Mouse (Mus musculus): ENCODE measurements around the gene Prkg1. TPM values are rescaled to one million over a fixed set of nuclear protein-coding genes. Genes with fewer than 3 reads are reported as not detected.

Prkg1 gene
- polyA plus RNA-seq, 1 experiment from 2014 or later, result 5.7 TPM

DNA sequence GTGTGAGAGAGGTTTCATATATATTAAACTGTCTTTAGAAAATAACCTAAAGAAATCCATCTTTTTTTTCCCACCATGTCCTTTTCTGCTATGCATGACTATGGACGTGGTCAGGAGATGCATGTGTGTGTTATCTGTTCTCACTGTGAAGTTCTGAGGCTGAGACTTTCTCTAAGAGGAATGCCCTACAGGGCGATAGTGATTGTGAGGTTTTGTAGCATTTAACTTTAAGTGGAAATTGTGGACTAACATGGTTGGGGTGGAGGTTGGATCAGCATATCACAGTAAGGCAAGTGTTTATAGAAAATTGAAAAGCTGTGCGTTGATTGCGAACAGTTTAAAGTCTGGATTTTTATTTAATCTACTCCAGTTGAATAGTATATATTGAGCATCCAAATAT, 618 bp upstream of the Prkg1 start:
- H3K27ac ChIP-seq, result no peak overlapping the region
- H3K9me3 ChIP-seq, result no peaks in the 10 kb centered on the region
- WGBS, result 28% methylated on average over 4 of the region's 4 CpGs
- H3K4me1 ChIP-seq (replicated peaks), result peaks cover 22% of the 10 kb centered on the region
- peak overlapping the region; percentile 56; the same call in 1 of the 2 replicates for H3K4me3 ChIP-seq (replicated peaks)
- H3K36me3 ChIP-seq, result no peaks in the 10 kb centered on the region
- no peak overlapping the region for H3K9ac ChIP-seq (replicated peaks)
- peaks cover 41% of the 10 kb centered on the region for H3K27me3 ChIP-seq
- no peak for ATAC-seq (ENCODE audit: insufficient number of reproducible peaks, insufficient read depth, low FRiP score, low TSS enrichment, low read depth)
- peak overlapping the region; percentile 94; the same call in 1 of the 2 replicates for H3K4me2 ChIP-seq

DNA sequence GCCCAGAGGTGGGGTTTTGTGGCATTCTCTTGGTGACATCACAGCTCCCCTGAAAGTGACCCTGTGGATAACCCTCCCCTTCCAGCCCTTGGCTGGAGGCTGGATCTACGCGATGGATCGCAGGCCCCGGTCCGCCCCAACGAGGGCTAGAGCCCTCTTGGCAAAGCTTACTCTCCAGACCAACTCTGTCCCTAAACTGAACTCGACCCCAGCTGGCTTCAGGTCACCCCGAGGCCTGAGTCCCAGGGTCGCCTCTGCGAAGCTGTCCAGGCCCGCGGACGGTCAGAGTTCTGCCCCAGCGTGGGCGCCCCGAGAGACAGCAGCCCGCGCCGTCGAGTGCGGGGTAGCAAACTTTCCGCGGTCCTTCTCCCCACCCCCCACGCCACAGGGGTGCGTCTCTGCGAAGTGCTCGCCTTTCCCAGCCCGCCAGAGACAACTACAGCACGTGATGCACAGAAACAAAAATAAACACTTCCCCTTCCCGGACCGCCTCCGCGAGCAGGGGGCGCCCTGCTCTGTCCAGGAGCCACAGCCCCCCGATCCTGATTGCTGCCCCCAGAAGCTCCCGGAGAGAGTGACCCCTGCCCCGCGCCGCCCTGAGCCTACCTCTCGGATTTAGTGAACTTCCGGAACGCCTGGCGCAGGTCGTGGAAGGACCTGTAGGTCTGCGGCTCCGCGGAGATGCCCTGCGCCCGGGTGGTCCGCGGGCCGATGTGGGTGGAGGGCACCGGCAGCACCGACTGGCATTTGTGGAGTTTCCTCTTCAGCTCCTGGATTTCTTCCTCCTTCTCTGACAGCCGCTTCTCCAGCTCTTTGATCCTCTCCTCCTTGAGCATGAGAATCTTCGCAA, 657 bp downstream of the Prkg1 start:
- Histone ChIP-seq H3K27ac (peak overlapping the region; percentile 23; the same call in 1 of the 2 replicates), H3K9me3 (no peaks in the 10 kb centered on the region), H3K4me1 (replicated peaks) (peaks cover 22% of the 10 kb centered on the region), H3K36me3 (no peaks in the 10 kb centered on the region), H3K9ac (replicated peaks) (peak overlapping the region; percentile 55; the same call in 1 of the 2 replicates), H3K27me3 (peaks cover 45% of the 10 kb centered on the region), H3K4me3 (replicated peaks) (peak overlapping the region; percentile 56), H3K4me2 (peak overlapping the region; percentile 94)
- ATAC-seq (ENCODE audit: insufficient number of reproducible peaks, insufficient read depth, low FRiP score, low TSS enrichment, low read depth), result peak; percentile 58
- 1% methylated on average over 55 of the region's 56 CpGs for WGBS

- Histone ChIP-seq H3K9me3 (no peaks in the 10 kb centered on the region), H3K27ac (no peak overlapping the region), H3K4me3 (replicated peaks) (peak overlapping the region; percentile 56), H3K9ac (replicated peaks) (0 out of 2 replicates have a peak overlapping the region, but pooled peaks have one; percentile 8), H3K27me3 (peaks cover 45% of the 10 kb centered on the region), H3K36me3 (no peaks in the 10 kb centered on the region), H3K4me2 (peak overlapping the region; percentile 94), H3K4me1 (replicated peaks) (peaks cover 22% of the 10 kb centered on the region)
- ATAC-seq (ENCODE audit: insufficient number of reproducible peaks, insufficient read depth, low FRiP score, low TSS enrichment, low read depth), result no peak
- WGBS, result 4% methylated on average over 20 of the region's 20 CpGs
Measured at GRCm38 (mm10) chr19:31763246-31763821, 1.5 kb downstream of the Prkg1 start.

GRCm38 (mm10) chr19:31762411-31763245, 2.2 kb downstream of the Prkg1 start:
- Histone ChIP-seq H3K27me3 (peaks cover 45% of the 10 kb centered on the region), H3K9me3 (no peaks in the 10 kb centered on the region), H3K4me1 (replicated peaks) (peaks cover 22% of the 10 kb centered on the region), H3K4me3 (replicated peaks) (peak overlapping the region; percentile 56), H3K36me3 (no peaks in the 10 kb centered on the region), H3K4me2 (peak overlapping the region; percentile 94), H3K27ac (no peak overlapping the region), H3K9ac (replicated peaks) (0 out of 2 replicates have a peak overlapping the region, but pooled peaks have one; percentile 31)
- peak; percentile 35; the same call in 1 of the 2 replicates for ATAC-seq (ENCODE audit: insufficient number of reproducible peaks, insufficient read depth, low FRiP score, low TSS enrichment, low read depth)
- WGBS, result under 1% methylated on average over 24 of the region's 24 CpGs

GRCm38 (mm10) chr19:31759855-31760254, 5.0 kb downstream of the Prkg1 start:
- Histone ChIP-seq H3K27ac (no peak overlapping the region), H3K27me3 (peaks cover 37% of the 10 kb centered on the region), H3K4me2 (no peak overlapping the region), H3K9me3 (no peaks in the 10 kb centered on the region), H3K9ac (replicated peaks) (no peak overlapping the region), H3K36me3 (no peaks in the 10 kb centered on the region), H3K4me1 (replicated peaks) (peaks cover 25% of the 10 kb centered on the region), H3K4me3 (replicated peaks) (no peak overlapping the region)
- ATAC-seq (ENCODE audit: insufficient number of reproducible peaks, insufficient read depth, low FRiP score, low TSS enrichment, low read depth), result no peak
- WGBS, result 68% methylated on average over 3 of the region's 3 CpGs

- 39% methylated on average over 11 of the region's 11 CpGs for WGBS
- Histone ChIP-seq H3K27me3 (peaks cover 31% of the 10 kb centered on the region), H3K9ac (replicated peaks) (no peak overlapping the region), H3K27ac (no peak overlapping the region), H3K4me3 (replicated peaks) (no peak overlapping the region), H3K4me2 (no peak overlapping the region), H3K36me3 (no peaks in the 10 kb centered on the region), H3K9me3 (no peaks in the 10 kb centered on the region), H3K4me1 (replicated peaks) (peaks cover 3% of the 10 kb centered on the region; the same call in 1 of the 2 replicates)
- ATAC-seq (ENCODE audit: insufficient number of reproducible peaks, insufficient read depth, low FRiP score, low TSS enrichment, low read depth), result no peak
Measured at GRCm38 (mm10) chr19:31755929-31756792, 8.7 kb downstream of the Prkg1 start.

DNA sequence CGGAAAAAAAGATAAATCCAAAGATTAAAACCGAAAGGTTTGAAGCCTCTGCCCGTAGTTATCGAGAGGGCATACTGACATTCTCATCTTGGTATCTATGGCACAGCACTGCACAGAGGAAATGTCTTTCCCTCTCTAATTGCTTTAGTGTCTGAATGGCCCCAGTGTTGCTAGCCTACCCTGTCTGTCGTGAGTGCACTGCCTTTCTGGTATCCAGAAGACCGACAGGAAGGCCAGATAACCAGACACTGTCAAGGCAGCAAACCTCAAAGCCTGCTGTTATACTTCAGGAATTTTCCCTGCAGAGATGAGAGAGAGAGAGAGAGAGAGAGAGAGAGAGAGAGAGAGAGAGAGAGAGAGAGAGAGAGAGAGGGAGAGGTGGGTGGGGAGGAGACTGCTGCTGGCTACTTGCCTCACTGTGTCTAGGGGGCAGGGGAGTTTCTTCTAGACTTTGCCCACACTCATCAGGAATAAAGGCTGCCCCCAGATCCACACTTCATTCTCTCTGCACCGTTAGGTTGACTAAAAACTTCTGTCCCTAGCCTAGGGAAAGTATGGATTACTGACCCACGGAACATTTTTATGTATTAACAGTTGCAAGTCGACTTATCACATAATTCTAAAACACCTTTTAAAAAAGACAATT, 10.1 kb downstream of the Prkg1 start:
- Histone ChIP-seq H3K9me3 (no peaks in the 10 kb centered on the region), H3K27me3 (peaks cover 31% of the 10 kb centered on the region), H3K9ac (replicated peaks) (no peak overlapping the region), H3K36me3 (no peaks in the 10 kb centered on the region), H3K4me1 (replicated peaks) (peaks cover 3% of the 10 kb centered on the region; the same call in 1 of the 2 replicates), H3K27ac (no peak overlapping the region), H3K4me2 (no peak overlapping the region), H3K4me3 (replicated peaks) (no peak overlapping the region)
- WGBS, result 63% methylated on average over 9 of the region's 9 CpGs
- no peak for ATAC-seq (ENCODE audit: insufficient number of reproducible peaks, insufficient read depth, low FRiP score, low TSS enrichment, low read depth)

DNA sequence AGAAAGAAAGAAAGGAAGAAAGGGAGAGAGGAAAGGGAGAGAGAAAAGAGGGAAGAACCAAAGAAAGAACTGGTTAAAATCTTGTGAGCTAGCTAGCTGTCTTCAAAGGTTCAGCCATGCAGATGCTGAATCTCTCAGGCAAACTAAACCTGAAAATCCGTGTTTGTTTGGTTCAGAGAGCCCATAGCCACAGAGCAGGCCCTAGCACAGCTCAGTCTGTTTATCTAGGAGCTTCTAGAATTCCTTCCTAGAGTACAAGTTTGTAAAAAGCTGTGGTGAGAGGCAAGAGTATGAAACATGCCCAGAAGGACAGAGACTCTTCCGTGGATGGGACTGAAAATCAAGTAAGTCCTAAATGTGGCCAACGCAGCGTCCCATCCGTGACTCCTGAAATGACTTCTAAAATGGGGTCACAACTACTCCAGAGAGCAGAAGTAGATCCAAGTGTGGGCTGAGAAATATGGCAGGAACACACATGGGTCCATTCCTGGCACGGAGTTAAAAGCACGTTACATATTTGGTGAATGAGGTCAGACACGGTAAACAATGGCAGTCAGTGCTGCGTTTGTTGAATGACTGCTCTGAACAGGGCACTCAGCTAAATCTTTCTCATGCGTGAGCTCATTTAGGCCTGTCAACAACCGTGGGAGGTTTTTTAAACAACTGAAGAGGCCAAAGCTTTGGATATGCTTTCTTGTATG, 13.7 kb downstream of the Prkg1 start:
- Histone ChIP-seq H3K4me2 (no peak overlapping the region), H3K4me1 (replicated peaks) (peaks cover 6% of the 10 kb centered on the region; the same call in 1 of the 2 replicates), H3K9ac (replicated peaks) (no peak overlapping the region), H3K36me3 (no peaks in the 10 kb centered on the region), H3K27me3 (peaks cover 38% of the 10 kb centered on the region), H3K4me3 (replicated peaks) (no peak overlapping the region), H3K27ac (no peak overlapping the region), H3K9me3 (no peaks in the 10 kb centered on the region)
- ATAC-seq (ENCODE audit: insufficient number of reproducible peaks, insufficient read depth, low FRiP score, low TSS enrichment, low read depth), result no peak
- WGBS, result 71% methylated on average over 11 of the region's 11 CpGs

DNA sequence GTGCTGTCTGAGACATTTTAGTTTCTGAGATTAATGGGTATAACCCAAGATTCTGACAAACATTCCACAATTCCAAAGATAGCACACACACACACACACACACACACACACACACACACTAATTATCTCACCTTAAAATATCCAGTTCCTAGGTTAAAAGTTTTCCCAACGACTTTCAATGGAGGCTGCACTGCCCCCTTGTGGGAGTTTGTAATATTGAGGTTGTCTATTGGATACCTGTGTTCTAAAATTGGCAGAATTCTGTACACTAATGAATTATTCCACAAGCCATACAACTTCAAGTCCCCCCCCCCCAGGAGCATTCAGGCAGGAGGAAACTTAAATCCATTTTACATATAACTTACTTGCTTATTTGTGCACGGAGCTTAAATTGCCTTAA, 18.2 kb downstream of the Prkg1 start:
- Histone ChIP-seq H3K9me3 (no peaks in the 10 kb centered on the region), H3K4me3 (replicated peaks) (no peak overlapping the region), H3K4me1 (replicated peaks) (peaks cover 3% of the 10 kb centered on the region; the same call in 1 of the 2 replicates), H3K4me2 (no peak overlapping the region), H3K36me3 (no peaks in the 10 kb centered on the region), H3K27ac (no peak overlapping the region), H3K9ac (replicated peaks) (no peak overlapping the region), H3K27me3 (peaks cover 23% of the 10 kb centered on the region)
- no peak for ATAC-seq (ENCODE audit: insufficient number of reproducible peaks, insufficient read depth, low FRiP score, low TSS enrichment, low read depth)
- 11% methylated on average over 2 of the region's 2 CpGs for WGBS

All from limb, embryonic 12.5 days (tissue).